Mouse (Mus musculus) kidney, adult 11 months (tissue): ENCODE results near the gene Card9.
A peak's percentile ranks its signal among the peaks of the same experiment; 100 is the strongest.
"Not testable (repeated sequence)": the region's sequence is repeated elsewhere in the genome, so short reads cannot be mapped to it uniquely, and the experiment has no call there.

Experiments used
- DNase-seq: peaks from one replicate; pipeline ENCODE4 v3.0.0; 2022

Gene Card9

DNA sequence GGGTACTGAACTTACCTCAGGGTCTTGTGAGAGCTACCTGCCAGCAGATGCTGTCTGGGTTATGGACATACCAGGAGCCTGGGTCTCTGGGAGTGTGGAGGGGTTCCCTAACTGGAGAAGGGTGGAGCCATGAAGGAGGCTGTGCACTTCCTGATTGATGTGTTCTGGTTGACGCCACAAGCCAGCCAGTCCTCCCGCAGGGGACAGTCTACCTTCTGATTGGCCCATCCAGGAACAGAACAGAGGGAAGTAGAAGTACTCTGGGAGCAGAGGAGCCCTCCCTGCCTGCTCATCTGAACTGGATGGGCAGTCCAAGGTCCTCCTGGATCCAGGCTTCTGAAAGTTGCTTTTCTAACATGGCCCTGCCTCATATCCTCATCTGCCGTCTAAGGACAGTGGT is at the start of gene Card9:
Gene Card9 (minus strand): TSS at position 147 of the 400 bp plus-strand sequence.
- DNase-seq = no peak

DNA sequence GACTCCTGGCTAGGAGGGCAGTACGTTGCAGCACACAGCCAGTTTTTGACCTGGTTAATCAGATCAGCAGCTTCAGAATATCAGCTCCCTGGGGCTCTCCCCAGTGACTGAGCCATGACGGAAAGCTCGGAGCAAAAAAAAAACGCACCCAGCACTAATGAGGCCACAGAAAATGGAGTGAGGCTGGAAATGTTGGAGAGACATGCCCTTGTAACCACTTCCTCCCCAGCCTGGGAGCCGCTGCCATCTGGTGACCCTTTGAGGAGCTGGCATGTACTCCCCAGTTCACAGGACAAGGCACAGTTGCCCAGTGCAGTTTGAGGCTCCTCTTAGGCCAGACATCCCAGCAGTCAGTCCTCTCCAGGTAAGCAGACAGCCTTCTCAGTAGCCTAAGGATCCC is 49.4 kb upstream of the Card9 start:
- no peak for DNase-seq

DNA sequence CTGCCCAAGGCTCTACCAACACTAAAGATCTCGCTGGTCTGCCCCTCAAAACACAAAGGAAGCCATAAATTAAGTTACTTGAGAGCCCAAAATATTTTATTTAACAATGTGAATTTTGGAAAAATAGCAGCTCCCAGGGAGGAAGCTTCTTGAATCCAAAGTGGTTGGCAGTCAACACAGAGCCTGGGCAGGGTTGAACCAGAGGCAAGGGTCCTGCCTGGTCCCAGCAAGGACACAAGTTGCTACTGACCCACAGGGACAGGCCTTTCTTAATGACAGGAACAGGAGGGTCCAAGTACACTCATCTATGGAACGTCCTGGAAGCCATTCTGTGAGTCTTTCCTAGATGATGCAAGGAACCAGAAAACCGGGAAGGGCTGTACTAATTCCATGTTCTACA is 48.6 kb upstream of the Card9 start:
- no peak for DNase-seq

DNA sequence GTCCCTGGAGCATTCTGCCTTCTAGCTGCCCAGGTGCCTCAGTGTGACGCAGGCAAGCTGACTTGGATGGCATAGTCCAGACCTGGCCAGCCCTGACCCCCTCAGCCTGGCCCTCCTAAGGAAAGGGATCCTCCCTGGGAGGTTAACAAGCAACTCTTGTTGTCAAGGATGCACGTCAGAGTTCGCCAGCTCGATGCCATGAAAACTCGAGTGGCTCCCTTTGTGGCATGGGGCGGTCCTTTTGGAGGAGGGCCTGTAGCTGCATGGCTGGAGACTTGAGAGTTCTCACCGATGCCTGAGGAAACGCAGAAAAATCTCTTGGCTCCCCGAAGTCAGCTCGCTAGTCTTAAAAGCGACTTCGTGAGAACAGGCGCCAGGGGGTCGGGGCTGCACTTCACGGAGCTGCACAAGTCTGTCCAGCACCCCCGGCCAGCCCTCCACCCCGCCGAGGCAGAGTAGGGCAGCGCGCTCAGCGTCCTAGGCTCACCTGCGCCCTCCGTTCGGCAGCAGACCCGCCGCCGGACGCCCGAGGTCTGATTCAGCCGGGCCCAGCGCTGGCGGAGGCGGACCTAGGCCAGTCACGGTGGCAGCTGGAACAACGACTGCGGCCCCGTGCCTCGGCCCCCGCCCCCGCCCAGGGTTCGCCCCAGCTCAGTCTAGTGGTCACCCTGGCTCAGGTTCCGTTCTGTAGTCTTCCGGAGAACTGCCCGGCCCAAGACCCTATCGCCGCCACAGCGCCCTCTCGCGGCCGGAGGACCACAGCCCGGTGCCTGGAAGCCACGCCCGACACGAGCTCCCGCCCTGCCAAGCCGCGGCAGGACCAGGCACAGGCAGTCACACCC is 48.0 kb upstream of the Card9 start, which contains the start of gene Inpp5e:
Gene Inpp5e (minus strand): TSS at position 689 of the 842 bp plus-strand sequence.
- peak; percentile 95 for DNase-seq

DNA sequence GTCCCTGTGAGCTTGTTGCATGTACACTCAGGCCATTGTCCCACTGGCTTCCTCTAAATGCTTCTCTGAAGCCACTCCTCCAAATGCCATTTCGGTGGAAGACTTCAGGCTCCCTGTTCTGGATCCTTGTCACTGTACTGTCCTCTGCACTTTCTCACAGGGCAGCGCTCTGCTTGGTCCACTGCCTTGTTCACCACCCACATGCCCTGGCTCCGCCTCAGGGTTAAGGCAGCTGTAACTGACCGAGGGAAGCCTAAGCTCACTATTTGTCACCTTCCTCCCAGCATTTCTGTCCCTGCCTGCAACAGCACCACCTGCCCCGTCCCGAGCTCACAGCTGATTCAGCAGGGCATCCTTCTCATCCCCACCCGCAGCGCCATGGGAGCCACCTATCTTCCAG is 42.6 kb upstream of the Card9 start:
- DNase-seq = peak; percentile 74

DNA sequence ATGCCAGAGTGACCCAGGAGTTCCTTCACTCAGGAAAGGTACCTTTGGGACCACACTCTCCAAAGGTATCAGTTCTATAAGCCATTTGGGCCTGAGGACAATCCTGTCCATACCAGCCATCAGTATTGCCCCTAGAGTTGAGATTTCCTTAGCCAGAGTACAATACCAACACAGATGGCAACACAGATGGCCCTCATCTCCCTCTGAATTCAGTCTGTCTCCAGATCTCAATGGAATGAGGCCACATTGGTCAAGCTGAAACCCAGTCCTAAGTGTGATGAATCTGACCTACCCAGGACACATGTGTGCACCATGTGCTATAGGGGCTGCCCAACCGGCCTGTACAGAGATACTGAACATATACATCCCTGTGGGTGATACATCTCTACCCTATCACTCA is 41.5 kb upstream of the Card9 start:
- no peak for DNase-seq

DNA sequence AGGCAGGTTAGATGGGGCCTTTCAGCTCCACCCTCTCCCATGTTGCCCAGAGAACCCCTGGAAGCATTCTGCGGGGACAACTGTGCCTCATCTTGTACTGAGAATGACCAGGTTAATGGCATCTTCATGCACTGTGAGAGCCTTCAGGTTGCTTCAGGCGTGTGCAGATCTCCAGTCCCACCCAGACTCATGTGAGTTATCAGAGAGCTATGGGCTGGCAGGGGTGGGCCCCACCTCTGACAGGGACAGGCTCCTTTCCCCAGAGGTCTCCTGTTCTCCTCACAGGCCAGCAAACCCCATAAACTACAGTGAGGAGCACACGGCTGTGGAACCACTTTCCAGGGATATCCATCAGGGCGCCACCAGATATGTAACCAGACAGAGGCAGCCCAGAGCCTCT is 40.3 kb upstream of the Card9 start:
- DNase-seq = no peak

DNA sequence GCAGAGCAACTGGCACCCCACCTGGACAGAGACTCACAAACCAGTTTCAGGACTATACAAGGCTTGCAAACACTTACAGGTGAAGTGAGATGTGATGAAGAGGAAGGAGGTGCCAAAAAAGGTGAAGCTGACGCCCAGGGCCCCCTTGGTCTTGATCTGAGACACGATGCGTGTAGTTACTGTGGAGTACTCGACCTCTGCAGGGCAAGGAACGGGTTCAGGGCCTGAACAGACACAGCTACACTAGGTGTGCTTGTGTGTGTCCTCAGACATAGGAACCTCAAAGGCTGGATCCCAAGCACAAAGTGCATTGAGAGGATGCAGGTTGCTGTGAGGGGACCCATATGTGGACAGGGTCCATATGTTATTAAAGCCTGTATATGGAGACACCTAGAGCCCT is 39.6 kb upstream of the Card9 start:
- DNase-seq = no peak

DNA sequence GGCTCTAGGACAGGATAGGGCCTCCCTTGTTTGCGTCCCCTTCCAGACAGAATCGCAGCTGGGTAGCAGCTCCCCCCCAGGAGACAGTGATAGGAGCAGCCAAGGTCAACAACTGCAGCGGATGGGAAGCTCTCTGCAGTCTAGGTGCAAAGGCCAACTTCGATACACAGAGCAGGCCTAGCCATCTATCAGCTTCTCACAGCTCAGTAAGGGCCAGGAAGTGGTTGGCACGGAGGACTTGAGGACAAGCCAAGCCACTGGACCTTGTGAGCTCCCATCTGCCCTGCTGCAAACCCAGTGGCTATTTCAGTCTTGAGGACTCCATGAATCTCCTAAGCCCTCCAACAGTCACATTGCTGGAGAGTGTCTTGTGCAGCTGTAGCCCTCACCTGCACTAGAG is 38.9 kb upstream of the Card9 start:
- peak; percentile 85 for DNase-seq

DNA sequence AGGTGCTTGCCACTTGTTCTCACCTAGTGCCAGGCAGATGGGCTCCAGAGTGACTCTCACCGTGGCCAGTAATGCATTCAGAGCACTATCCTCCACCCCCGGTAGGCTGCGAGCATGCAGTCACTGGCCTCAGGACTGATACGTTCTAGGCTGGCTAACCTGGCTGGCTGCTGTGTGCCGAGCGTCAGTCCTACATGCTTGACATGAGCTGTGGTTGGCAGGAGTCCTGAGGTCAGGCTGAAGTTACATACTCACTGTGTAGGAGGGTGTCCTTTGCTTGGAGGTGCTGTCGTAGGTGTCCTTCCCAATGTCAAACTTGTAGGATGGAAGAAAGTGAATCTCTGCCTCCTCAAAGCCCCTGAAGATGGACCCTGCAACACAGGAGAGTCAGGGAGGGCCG is 38.3 kb upstream of the Card9 start:
- DNase-seq = peak; percentile 52

DNA sequence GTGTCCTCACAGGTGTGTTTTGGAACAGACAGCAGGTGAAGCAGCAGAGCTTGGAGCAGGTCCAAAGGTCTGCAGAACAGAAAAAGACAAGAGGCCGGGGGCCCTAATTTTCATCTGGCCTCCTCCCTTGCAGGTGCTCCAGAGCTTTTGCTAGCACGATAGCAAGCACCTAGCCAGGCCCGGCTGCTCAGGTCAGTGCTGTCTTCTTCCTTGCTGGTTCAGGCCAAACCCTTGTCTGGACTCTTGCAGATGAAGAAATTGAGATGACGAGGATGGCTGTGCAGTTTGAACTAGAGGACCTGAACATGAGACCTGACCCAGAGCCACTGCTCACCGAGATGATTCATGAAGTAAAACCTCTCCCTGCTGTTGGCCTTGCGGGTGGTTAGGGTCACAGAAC is 30.9 kb upstream of the Card9 start:
- DNase-seq = no peak

DNA sequence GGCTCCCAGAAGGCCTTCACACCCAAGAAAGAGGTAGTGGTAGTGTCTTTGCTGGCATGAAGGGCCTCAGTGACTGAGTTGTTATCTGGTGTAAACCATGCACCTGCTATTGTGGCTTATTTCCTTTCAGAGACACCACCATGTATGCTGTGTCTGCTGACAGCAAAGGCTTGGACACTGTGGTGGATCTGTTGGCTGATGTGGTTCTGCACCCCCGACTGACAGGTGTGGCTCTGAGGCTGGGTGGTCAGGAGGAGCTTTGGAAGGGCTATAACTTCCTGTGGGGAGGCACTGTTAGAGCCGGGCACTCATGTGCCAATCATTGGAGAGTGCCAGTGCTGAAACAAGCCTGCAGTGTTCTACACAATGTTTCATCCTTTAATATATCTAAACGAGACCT is 30.2 kb upstream of the Card9 start:
- DNase-seq = no peak

DNA sequence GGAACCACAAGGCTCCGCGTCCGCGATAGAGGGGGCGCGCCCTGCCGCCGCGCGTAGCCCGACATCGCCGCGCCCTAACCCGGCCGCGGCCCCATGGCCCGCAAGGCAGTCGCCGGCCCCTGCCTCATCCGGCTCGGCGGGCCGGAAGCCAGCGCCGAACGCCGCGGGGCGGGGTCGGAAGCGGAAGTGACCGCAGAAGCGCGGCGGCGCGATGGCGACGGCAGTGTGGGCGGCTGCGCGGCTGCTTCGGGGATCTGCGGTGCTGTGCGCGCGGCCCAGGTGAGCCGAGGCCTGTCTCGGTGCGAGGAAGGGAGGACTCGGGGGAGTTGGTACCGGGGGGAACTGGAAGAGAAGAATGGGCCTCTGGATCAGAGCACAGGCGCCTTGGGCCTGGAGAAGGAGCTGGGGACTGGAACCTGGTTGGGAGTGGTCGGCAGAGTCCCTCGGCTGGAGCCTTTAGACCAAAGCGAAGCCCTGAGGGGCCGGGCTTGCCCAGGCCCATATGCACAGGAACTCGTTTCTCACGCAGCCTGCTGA is 28.5 kb upstream of the Card9 start, which contains the start of the genes Entr1 and Pmpca:
Gene Entr1 (minus strand): TSS at position 163 of the 537 bp plus-strand sequence.
Gene Pmpca (plus strand): TSS at position 186 of the 537 bp plus-strand sequence.
- DNase-seq = peak; percentile 70

DNA sequence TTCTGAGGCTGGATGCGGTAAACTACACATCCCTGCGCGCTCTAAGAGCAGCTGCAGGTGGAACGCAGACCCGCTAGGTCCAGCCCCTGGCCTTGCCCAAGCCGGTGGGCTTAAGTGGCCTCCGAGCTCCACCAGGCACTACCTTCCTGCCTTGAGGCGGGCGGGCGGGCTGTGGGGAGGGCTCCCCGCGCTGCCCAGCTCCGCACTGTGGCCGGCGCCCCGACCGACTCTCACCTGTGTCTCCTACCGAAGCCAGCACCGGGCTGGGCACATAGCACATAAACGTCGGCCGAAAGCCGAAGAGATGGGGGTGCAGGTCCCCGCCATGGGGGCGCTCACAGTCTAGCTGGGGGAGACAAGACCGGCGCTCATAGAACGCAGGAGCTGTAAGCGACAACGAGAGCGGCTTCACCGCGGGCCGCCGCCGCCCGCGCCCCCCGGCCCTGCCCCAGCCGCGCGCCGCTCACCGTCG is 28.0 kb upstream of the Card9 start:
- DNase-seq = no peak

DNA sequence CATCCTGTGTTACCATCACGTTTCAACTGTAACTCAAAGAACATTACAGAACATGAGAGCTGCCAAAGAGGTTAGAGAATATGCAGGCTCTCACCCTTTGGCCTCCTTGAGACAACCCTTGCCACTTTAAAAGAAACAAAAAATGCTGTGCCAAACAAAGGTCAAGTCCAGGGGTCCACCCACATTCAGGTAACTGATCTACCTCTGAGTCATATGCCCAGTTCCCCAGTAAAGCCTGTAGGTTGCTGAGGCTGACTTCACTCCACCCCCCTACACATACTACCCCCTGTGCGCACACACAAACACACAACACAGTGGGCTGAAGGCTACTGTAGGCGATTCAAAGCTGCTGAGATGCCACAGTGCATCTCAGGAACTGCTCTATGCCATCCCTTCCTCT is 27.0 kb upstream of the Card9 start:
- peak; percentile 69 for DNase-seq

DNA sequence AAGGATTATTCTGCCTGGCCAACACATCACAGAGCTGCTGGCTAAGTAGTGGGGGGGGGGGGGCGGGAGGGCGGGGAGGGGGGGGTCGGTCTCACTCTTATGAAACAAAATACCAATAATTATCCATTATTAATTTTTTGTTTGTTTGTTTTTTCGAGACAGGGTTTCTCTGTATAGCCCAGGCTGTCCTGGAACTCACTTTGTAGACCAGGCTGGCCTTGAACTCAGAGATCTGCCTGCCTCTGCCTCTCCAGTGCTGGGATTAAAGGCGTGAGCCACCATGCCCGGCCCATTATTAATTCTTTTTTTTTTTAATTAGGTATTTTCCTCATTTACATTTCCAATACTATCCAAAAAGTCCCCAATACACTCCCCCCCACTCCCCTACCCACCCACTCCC is 20.2 kb upstream of the Card9 start:
- DNase-seq = not testable (repeated sequence)

DNA sequence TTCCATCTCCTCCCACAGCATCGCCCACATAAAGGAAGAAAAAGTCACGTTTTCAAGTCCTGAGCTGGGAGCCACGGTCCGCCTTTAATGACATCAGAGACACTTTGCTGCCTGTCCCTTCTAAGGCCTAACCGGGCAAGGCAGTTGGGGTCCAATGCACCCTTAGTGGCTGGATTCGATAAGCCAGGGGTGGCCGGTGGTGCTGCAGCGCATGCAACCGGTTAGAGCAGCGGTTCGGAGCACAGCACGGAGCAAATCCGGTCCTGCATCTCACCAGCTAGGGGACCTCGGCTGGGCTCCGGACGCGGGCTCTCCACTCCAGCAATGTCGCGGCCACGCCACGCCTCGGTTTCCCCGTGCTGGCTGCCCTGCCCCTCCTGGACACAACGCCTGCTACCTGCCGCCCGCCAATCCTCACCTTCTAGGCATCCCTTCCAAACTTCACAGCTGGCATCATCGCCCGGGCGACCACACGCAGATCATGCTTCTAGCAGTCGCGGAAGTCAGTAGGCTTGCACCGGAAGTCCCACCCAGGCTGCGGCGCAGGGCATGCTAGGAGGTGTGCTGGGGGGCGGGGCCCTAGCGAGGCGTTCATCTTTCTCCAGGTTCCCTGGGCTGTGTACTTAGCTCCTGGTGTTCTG is 19.5 kb upstream of the Card9 start, which contains the start of gene Snapc4:
Gene Snapc4 (minus strand): TSS at position 523 of the 641 bp plus-strand sequence.
- DNase-seq = peak; percentile 85

DNA sequence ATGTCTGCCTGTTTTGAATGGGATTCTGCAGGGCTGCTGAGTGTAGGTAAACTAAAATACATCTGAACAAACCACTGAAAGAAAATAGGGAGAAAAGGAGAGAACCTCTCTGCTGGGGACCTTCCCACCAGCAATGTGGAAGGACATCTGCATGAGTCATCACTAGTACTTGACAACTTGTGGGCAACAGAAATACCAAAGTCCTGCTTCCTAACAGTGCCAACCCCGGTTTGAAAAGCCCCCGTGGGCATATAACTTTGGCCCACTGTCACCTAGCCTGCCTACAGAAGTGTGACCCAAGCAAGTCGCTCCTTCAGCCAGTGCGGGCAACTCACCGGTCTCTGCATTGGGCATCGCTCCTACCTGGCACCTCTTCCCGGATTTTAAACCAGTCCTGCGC is 11.7 kb upstream of the Card9 start:
- no peak for DNase-seq

DNA sequence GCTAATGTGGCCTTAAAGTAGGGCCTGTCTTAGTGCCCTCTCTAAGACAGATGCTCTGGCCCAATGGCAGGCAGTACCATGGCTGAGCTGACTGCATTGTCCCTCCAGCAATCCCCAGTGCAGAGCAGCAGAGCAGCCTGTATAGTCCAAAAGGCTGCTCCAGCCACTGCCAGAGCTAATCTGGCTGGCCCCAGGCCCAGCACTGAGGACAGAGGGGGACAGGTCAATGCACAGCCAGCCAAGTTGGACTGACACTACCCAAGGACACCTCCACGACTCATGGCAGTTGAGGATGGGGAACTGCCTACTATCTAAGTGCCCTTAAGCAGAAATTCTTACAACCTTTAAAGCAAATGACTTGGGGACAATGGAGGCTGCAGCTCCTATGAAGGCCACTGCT is 7.9 kb upstream of the Card9 start:
- no peak for DNase-seq

DNA sequence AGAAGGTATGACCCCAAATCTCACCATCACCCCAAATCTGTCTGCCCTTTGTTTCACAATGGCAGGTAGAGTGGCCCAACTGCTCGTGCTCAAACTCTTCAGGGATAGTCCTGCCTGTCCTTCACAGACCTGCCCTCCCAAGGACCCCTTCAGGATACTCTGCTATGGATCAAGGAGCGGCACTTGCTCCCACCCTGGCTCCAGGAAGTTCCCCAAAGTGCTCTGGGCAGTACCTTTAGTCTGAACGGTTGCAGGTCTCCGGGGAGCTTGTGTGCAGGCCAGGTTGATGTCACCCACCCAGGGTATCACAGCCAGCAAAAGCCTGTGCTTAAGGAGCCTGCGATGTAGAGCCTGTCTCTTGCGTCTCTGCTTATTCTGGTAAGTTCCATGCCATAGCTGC is 7.2 kb upstream of the Card9 start:
- DNase-seq = no peak

DNA sequence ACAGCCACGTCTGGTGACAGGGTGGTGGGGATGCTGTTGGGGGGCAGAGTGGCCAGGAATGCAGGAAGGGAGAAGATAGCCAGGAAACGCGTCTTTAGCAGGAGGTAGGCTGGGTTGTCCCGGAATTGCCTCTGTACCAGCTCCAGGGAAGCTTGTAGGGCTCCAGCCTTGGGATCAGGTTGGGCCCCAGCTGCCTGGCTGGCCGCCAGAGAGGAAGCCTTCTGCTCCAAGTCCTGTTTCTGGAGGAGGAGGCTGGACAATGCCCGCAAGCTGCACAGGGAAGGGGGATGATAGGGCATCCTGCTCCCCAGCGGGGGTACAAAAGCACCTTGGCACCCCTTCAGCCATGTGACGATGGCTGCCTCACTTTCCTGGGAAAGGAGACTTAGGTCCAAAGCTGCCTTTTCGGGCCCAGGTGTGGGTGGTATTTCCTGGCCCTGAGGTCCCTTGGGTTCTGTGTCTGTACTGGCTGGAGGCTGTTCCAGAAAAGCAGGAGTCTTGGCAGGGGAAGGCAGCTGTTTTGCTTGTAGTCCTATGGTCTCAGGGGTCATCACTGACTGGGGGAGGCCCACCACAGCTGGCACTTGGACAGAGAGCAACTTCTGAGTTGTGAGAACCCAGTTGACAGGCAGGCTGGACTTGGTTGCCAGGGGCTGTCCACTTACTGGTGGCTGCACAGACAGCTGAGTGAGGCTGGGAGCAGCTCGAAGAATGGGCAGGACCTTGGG is 4.2 kb upstream of the Card9 start:
- no peak for DNase-seq

DNA sequence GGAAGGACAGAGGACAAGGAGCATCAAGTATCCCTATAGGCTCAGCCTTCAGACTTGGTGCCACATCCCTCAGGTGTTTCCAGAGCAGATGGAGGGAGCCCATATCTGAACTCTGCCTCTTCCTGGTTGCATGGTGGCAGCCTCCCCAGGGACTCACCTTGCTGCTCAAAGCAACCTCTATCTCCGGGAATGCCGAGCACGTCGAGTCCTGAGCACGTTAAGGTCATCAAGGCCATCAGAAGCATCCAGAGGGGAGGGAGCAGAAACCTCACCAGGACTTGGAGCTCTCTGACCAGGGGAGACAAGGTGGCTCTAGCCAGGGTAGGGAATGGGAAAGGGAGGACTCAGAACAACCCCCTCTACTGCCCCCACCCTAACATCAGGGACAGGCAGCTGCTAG is 2.8 kb upstream of the Card9 start:
- no peak for DNase-seq

DNA sequence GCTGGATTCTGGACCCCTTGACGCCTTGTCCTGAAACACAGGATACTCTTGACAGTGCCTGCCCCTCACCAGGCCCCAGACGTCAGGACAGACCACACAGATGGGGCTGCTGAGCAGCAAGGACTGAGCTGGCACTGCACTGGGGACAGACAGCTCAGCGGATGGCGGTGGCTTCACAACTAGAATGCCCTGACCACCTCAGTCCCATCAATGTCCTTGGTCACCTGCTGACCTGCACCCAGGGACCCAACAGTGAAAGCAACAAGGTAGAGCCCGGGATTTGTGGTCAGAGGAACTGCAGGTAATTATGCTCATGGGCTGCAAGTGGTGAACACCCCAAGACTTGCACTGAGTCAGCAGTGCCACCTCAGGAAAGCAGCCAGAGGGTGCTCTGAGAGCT is 2.3 kb upstream of the Card9 start:
- DNase-seq = no peak
